Mouse (Mus musculus) intestine, embryonic 16.5 days (tissue): ENCODE measurements around the gene Tmem44. TPM values are rescaled to one million over a fixed set of nuclear protein-coding genes. Genes with fewer than 3 reads are reported as not detected.
A peak's percentile ranks its signal among the peaks of the same experiment; 100 is the strongest.

Experiments
- ATAC-seq: fragments of 200-750 bp; cut with Nextera tagmentation; 2 replicates; pipeline ENCODE4 v1.8.0; 2017; ENCODE audit warnings: moderate TSS enrichment, moderate library complexity
- H3K27ac ChIP-seq: fragments of 300-500 bp; sonication (generic); 2 replicates; pipeline ENCODE4 v1.5.1; 2014; ENCODE audit warnings: mild to moderate bottlenecking, low read length
- H3K27me3 ChIP-seq: fragments of 300-500 bp; sonication (generic); replicated peaks from 2 replicates; pipeline ENCODE4 v1.6.1; 2014; ENCODE audit warnings: low read length, control low read depth, mixed read lengths; ENCODE audit not compliant: control insufficient read depth, insufficient read depth
- H3K36me3 ChIP-seq: fragments of 300-500 bp; sonication (generic); 2 replicates; pipeline ENCODE4 v1.6.1; 2014; ENCODE audit warnings: low read length, control low read depth; ENCODE audit not compliant: control insufficient read depth, insufficient read depth
- H3K4me1 ChIP-seq: fragments of 300-500 bp; sonication (generic); 2 replicates; pipeline ENCODE4 v1.6.1; 2014; ENCODE audit warnings: low read length, control low read depth, mixed read lengths; ENCODE audit not compliant: control insufficient read depth, insufficient read depth
- H3K4me2 ChIP-seq: fragments of 300-500 bp; sonication (generic); 2 replicates; pipeline ENCODE4 v1.6.1; 2014; ENCODE audit warnings: low read depth, low read length, control low read depth
- H3K4me3 ChIP-seq: fragments of 300-500 bp; sonication (generic); 2 replicates; pipeline ENCODE4 v1.5.1; 2014; ENCODE audit warnings: mild to moderate bottlenecking, low read length
- H3K9ac ChIP-seq: fragments of 300-500 bp; sonication (generic); 2 replicates; pipeline ENCODE4 v1.6.1; 2014; ENCODE audit warnings: low read depth, low read length
- H3K9me3 ChIP-seq: fragments of 300-500 bp; sonication (generic); 2 replicates; pipeline ENCODE4 v1.6.1; 2016; ENCODE audit warnings: low read length, control low read depth; ENCODE audit not compliant: control insufficient read depth
- WGBS: fragments of 180-500 bp; shearing (Covaris S2); extraction: QIAGEN DNeasy Blood & Tissue Kit; methylation state at CpG from one replicate; pipeline ENCODE4 v1.1.7; 2014; 5-methylcytosine and 5-hydroxymethylcytosine counted together
- polyA plus RNA-seq: library from polyadenylated mRNA; unstranded; fragments of >200 nt; fragmentation: Nextera tagmentation; extraction: Ambion mirVana; gene quantifications from 2 replicates; pipeline ENCODE4 v1.2.1, GENCODE M21; 2015

Gene Tmem44
- polyA plus RNA-seq, 1 experiment from 2014 or later = 8.4 TPM

DNA sequence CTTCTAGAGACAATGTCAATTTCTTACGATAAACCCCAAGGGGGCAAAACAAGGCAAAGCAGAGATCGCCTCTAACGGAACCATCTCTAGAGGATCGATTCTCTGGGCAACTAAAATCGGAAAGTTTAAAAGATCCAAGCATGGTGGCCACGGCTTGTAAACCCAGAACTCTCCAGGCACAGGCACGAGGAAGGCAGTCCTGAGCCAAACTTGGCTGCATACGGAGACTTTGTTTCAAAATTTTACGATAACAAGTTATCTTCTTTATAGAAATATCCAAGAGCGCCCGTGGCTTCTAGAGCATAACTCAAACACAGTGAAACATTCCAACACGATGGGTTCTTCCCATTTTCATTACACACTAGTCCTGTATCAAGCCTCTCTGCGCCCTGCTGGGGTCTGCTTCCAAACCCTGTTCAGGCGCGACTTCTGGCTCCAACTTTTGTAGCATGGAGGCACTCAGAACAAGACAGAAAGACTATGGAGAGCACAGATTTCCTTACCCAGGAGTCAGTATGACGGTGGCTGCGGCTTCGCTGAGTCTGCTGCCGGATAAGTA, 36.4 kb upstream of the Tmem44 start:
- peak overlapping the region; percentile 57 for H3K27ac ChIP-seq
- H3K4me2 ChIP-seq = peak overlapping the region; percentile 82
- H3K27me3 ChIP-seq = no peaks in the 10 kb centered on the region
- peak overlapping the region; percentile 92 for H3K4me3 ChIP-seq
- H3K9me3 ChIP-seq = no peaks in the 10 kb centered on the region
- WGBS = 2% methylated on average over 19 of the region's 19 CpGs
- no peak; the same call in 1 of the 2 replicates for ATAC-seq
- no peaks in the 10 kb centered on the region for H3K4me1 ChIP-seq
- H3K36me3 ChIP-seq = peaks cover 8% of the 10 kb centered on the region; the same call in 1 of the 2 replicates
- peak overlapping the region; percentile 83 for H3K9ac ChIP-seq

DNA sequence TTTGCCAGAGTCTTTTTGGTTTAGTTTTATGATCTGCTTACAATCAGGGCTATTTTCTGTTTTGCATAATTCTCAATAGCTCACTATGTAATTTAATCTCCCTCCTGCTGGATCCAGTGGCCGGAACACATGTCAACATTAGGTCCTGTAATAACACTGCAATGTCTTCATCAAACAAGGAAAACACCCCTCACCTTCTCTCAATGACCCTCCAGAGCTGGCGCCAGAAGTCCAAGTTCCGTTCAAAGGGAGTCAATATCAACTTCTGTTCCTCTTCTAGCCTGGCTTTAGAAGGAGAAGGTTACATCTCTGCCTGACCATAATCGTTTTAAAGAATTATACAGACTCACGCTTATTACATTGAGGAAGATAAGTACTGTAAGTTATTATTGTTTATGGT, 30.1 kb upstream of the Tmem44 start:
- Histone ChIP-seq H3K4me2 (no peak overlapping the region), H3K27me3 (no peaks in the 10 kb centered on the region), H3K36me3 (peaks cover 22% of the 10 kb centered on the region), H3K9ac (no peak overlapping the region), H3K4me3 (no peak overlapping the region), H3K27ac (no peak overlapping the region), H3K4me1 (no peaks in the 10 kb centered on the region), H3K9me3 (no peaks in the 10 kb centered on the region)
- ATAC-seq = no peak
- WGBS = 90% methylated on average over 5 of the region's 5 CpGs

DNA sequence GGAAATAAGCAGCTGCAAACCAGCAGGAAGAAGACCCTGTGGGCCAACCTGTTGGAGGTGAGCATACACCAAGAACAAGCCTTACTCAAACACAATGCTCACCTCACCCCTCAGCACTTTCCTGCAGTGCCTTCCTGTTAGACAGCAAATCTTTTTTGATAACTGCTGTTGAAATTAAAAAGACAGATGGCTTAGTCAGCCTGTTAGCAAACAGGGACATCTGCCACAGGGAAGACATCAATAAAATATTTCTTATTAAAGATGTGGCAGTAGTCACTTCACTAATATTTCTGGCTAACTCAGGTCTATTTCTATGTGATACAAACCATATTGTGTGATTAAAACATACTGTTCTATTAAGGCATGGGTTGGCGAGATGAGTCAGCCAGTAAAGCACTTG, 25.8 kb upstream of the Tmem44 start:
- 90% methylated on average over 1 of the region's 1 CpGs for WGBS
- H3K9me3 ChIP-seq = no peaks in the 10 kb centered on the region
- H3K4me2 ChIP-seq = no peak overlapping the region
- H3K36me3 ChIP-seq = peaks cover 27% of the 10 kb centered on the region
- H3K27me3 ChIP-seq = no peaks in the 10 kb centered on the region
- H3K9ac ChIP-seq = no peak overlapping the region
- no peak overlapping the region for H3K4me3 ChIP-seq
- no peaks in the 10 kb centered on the region for H3K4me1 ChIP-seq
- H3K27ac ChIP-seq = no peak overlapping the region
- no peak for ATAC-seq

DNA sequence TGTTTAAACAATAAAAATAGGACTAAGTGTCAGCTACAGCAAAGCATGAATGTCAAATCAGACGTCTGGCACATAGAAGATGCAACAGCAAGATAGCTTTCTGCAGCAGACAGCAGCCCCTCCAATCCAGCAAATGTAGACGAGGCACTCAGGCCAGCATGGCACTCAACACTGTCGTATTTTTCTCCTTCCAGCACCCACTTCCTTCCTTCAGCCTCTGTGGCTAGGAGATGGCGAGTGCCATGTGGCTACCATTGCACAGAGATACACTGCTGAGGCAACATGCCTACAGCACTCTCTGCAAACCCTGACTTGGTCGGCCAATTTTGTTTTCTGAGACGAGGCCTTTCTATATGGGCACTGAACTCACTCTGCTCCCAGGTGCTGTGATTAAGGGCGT, 25.2 kb upstream of the Tmem44 start:
- 83% methylated on average over 7 of the region's 7 CpGs for WGBS
- H3K9me3 ChIP-seq = no peaks in the 10 kb centered on the region
- H3K4me2 ChIP-seq = no peak overlapping the region
- H3K27ac ChIP-seq = no peak overlapping the region
- no peak for ATAC-seq
- no peak overlapping the region for H3K4me3 ChIP-seq
- H3K36me3 ChIP-seq = peaks cover 32% of the 10 kb centered on the region
- no peak overlapping the region for H3K9ac ChIP-seq
- no peaks in the 10 kb centered on the region for H3K4me1 ChIP-seq
- no peaks in the 10 kb centered on the region for H3K27me3 ChIP-seq

DNA sequence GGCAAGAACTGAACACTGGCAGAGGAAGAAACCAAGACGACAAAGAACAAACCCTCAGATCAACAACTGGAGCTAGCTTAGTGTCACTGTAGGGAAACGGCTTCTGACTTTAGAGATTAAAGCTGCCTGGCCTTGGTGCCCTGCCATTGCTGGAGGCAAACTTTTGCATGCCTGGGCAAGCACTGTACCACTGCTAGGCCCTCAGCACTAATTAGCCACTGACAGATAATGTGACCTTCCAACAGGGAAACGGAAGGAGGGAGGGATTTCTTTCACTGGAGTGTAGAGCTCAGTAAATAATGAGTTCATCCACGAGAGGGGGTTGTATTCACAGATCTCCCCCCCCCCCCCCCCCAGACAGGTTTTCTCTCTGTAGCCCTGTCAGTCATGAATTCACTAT, 21.6 kb upstream of the Tmem44 start:
- H3K4me2 ChIP-seq = no peak overlapping the region
- ATAC-seq = no peak
- H3K4me3 ChIP-seq = no peak overlapping the region
- no peaks in the 10 kb centered on the region for H3K9me3 ChIP-seq
- no peaks in the 10 kb centered on the region for H3K27me3 ChIP-seq
- no peak overlapping the region for H3K9ac ChIP-seq
- WGBS = 67% methylated on average over 4 of the region's 4 CpGs
- H3K27ac ChIP-seq = no peak overlapping the region
- no peaks in the 10 kb centered on the region for H3K4me1 ChIP-seq
- peaks cover 43% of the 10 kb centered on the region for H3K36me3 ChIP-seq

DNA sequence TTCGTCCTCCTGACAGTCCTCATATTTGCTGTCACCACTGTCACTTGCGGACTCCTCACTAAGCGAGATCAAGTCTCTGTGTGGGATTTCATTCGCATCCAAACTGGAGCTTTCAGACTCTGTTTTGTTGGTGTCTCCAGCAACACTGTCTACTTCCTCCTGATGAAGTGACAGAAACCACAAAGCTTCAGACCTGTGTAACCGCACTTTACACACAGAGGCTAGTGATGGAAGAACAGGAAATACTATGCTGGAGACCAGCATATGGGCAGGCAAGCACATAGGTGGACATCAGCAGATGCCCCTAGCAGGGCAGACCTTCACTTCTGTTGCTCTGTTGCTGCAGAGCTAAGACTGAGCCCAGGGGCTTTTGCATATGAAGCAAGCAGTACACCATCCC, 20.7 kb upstream of the Tmem44 start:
- ATAC-seq = no peak
- Histone ChIP-seq H3K9ac (no peak overlapping the region), H3K4me1 (no peaks in the 10 kb centered on the region), H3K4me3 (no peak overlapping the region), H3K36me3 (peaks cover 45% of the 10 kb centered on the region), H3K27ac (no peak overlapping the region), H3K27me3 (no peaks in the 10 kb centered on the region), H3K9me3 (no peaks in the 10 kb centered on the region), H3K4me2 (no peak overlapping the region)
- WGBS = 94% methylated on average over 5 of the region's 5 CpGs

DNA sequence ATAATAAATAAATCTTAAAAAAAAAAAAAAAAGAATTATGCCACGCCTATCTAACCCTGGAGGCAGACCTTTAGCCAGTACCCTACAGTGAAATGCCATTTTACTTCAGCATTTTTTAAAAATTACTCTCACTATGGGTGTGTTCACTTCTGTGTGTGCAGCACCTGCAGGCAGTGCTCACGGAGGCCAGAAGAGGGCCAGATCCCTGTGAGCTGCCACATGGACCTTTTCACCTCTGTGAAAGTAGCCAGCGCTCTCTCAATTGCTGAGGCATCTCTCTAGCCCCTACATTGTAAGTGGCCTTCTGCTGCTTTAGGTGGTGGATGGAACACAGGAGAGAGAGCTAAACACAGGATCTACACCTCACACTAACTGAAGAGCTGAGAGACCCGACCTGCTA, 19.5 kb upstream of the Tmem44 start:
- Histone ChIP-seq H3K36me3 (peaks cover 37% of the 10 kb centered on the region), H3K4me1 (no peaks in the 10 kb centered on the region), H3K27me3 (no peaks in the 10 kb centered on the region), H3K9ac (no peak overlapping the region), H3K9me3 (no peaks in the 10 kb centered on the region), H3K4me2 (no peak overlapping the region), H3K27ac (no peak overlapping the region), H3K4me3 (no peak overlapping the region)
- ATAC-seq = no peak
- 93% methylated on average over 4 of the region's 4 CpGs for WGBS

DNA sequence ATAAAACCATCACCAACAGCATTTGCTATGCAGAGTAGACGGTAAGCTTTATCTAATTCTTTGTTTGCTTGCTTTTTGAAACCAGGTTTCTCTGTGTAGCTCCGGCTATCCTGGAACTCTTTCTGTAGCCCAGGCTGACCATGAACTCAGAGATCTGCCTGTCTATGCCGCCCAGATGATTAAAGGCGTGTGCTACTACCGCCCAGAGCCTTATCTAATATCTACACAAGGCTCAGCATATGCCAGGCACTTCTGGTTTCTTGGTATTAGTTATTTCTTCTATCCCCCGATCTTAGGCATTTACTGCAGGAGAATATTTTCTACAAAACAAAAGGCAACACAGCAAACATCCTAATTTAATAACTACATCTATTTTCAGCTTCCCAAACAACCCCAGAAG, 15.0 kb upstream of the Tmem44 start:
- H3K4me2 ChIP-seq = no peak overlapping the region
- no peak overlapping the region for H3K9ac ChIP-seq
- 81% methylated on average over 6 of the region's 6 CpGs for WGBS
- H3K27me3 ChIP-seq = no peaks in the 10 kb centered on the region
- no peak for ATAC-seq
- H3K36me3 ChIP-seq = peaks cover 31% of the 10 kb centered on the region
- H3K9me3 ChIP-seq = no peaks in the 10 kb centered on the region
- H3K4me3 ChIP-seq = no peak overlapping the region
- H3K4me1 ChIP-seq = no peaks in the 10 kb centered on the region
- H3K27ac ChIP-seq = no peak overlapping the region

DNA sequence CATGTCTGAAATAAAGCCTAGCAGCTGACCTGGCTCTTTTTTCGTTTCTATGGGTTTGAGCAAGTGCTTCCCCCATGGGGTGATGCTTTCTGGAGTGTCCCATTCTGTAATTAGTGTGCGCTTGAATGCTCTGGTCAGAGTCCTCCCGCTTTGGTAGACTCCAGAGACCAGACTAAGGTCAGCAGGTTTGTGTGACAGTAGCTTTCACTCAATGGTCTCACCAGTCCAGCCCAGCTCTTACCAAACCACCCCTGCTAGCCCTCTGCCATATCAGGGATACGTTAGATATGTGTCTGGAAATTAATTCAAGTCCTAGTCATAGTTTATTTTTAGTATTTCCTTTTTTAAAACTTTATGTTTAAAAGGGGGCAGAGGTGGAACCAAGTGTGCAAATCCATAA, 10.0 kb upstream of the Tmem44 start:
- Histone ChIP-seq H3K4me2 (no peak overlapping the region), H3K4me1 (0 out of 2 replicates have a peak, but pooled peaks cover 2% of the 10 kb centered on the region), H3K4me3 (no peak overlapping the region), H3K9me3 (peaks cover 2% of the 10 kb centered on the region; the same call in 1 of the 2 replicates), H3K27ac (no peak overlapping the region), H3K27me3 (no peaks in the 10 kb centered on the region), H3K36me3 (peaks cover 17% of the 10 kb centered on the region), H3K9ac (no peak overlapping the region)
- WGBS = 97% methylated on average over 4 of the region's 4 CpGs
- ATAC-seq = no peak
